Mouse (Mus musculus) midbrain, embryonic 16.5 days (tissue): ENCODE data around the gene Plscr5. TPM values are rescaled to one million over a fixed set of nuclear protein-coding genes. Genes with fewer than 3 reads are reported as not detected.
"Not testable (repeated sequence)": the region's sequence is repeated elsewhere in the genome, so short reads cannot be mapped to it uniquely, and the experiment has no call there.

Experiments used
- ATAC-seq: fragments of 200-750 bp; cut with Nextera tagmentation; 2 replicates; pipeline ENCODE4 v1.8.0; 2017; ENCODE audit warnings: moderate TSS enrichment
- H3K27ac ChIP-seq: fragments of 300-500 bp; sonication (generic); 2 replicates; pipeline ENCODE4 v1.5.1; 2014; ENCODE audit warnings: mild to moderate bottlenecking, low read length, mixed read lengths
- H3K27me3 ChIP-seq: fragments of 300-500 bp; sonication (generic); 2 replicates; pipeline ENCODE4 v1.6.1; 2014; ENCODE audit warnings: low read depth, low read length, mixed read lengths; ENCODE audit not compliant: control insufficient read depth, insufficient read depth
- H3K36me3 ChIP-seq: fragments of 300-500 bp; sonication (generic); 2 replicates; pipeline ENCODE4 v1.6.1; 2014; ENCODE audit warnings: mild to moderate bottlenecking, low read length, moderate library complexity, mixed read lengths; ENCODE audit not compliant: control insufficient read depth, insufficient read depth
- H3K4me1 ChIP-seq: fragments of 300-500 bp; sonication (generic); 2 replicates; pipeline ENCODE4 v1.6.1; 2014; ENCODE audit warnings: mild to moderate bottlenecking, low read length, mixed read lengths; ENCODE audit not compliant: control insufficient read depth, insufficient read depth
- H3K4me2 ChIP-seq: fragments of 300-500 bp; sonication (generic); 2 replicates; pipeline ENCODE4 v1.6.1; 2014; ENCODE audit warnings: mild to moderate bottlenecking, low read length, mixed read lengths
- H3K4me3 ChIP-seq: fragments of 300-500 bp; sonication (generic); 2 replicates; pipeline ENCODE4 v1.5.1; 2014; ENCODE audit warnings: low read depth, mild to moderate bottlenecking, low read length, moderate library complexity, mixed read lengths
- H3K9ac ChIP-seq: fragments of 300-500 bp; sonication (generic); 2 replicates; pipeline ENCODE4 v1.6.1; 2014; ENCODE audit warnings: low read depth, low read length, mixed read lengths
- H3K9me3 ChIP-seq: fragments of 300-500 bp; sonication (generic); replicated peaks from 2 replicates; pipeline ENCODE4 v1.6.1; 2014; ENCODE audit warnings: mild to moderate bottlenecking, low read length, mixed read lengths; ENCODE audit not compliant: control insufficient read depth, poor library complexity, severe bottlenecking
- WGBS: fragments of 180-500 bp; shearing (Covaris S2); extraction: QIAGEN DNeasy Blood & Tissue Kit; methylation state at CpG from one replicate; pipeline ENCODE4 v1.1.7; 2014; 5-methylcytosine and 5-hydroxymethylcytosine counted together
- polyA plus RNA-seq: library from polyadenylated mRNA; unstranded; fragments of >200 nt; fragmentation: Nextera tagmentation; extraction: Ambion mirVana; gene quantifications from 2 replicates; pipeline ENCODE4 v1.2.1, GENCODE M21; 2015

The Plscr5 gene
- polyA plus RNA-seq: 0.24 and 0.45 TPM in 2 replicates

GRCm38 (mm10) chr9:92192636-92193035 is at the start of gene Plscr5:
Gene Plscr5 (plus strand): TSS chr9:92192936.
- not testable (repeated sequence) for H3K36me3 ChIP-seq, H3K4me2 ChIP-seq, H3K9me3 ChIP-seq, H3K4me1 ChIP-seq, H3K4me3 ChIP-seq, H3K9ac ChIP-seq, ATAC-seq, H3K27me3 ChIP-seq
- peak within 1 kb of the TSS; percentile 28; the same call in 1 of the 2 replicates for H3K27ac ChIP-seq
- WGBS: 76% methylated on average over 9 of the region's 9 CpGs

GRCm38 (mm10) chr9:92147555-92148248 is 45.0 kb upstream of the Plscr5 start:
- Histone ChIP-seq H3K4me2 (no peak overlapping the region), H3K4me3 (no peak overlapping the region), H3K27me3 (no peaks in the 10 kb centered on the region), H3K27ac (no peak overlapping the region), H3K9ac (no peak overlapping the region), H3K4me1 (no peaks in the 10 kb centered on the region), H3K9me3 (no peaks in the 10 kb centered on the region), H3K36me3 (no peaks in the 10 kb centered on the region)
- ATAC-seq: peak; percentile 84
- 22% methylated on average over 7 of the region's 7 CpGs for WGBS

DNA sequence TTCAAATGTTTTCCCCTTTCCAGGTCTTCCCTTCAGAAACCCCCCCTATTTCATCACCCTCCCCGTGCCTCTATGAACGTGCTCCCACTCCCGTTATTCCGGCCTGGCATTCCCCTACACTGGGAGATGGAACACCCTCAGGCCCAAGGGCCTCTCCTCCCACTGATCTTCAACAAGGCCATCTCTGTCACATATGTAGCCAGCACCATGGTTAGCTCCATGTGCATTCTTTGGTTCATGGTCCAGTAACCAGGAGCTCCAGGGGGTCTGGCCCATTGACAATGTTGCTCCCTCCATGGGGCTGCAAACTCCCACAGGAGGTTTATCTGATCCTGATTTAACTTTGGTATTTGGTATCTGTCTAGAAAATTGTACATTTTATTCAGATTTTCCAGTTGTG is 30.5 kb upstream of the Plscr5 start:
- Histone ChIP-seq H3K27ac (no peak overlapping the region), H3K4me3 (no peak overlapping the region), H3K9me3 (no peaks in the 10 kb centered on the region), H3K27me3 (no peaks in the 10 kb centered on the region), H3K4me1 (no peaks in the 10 kb centered on the region), H3K4me2 (no peak overlapping the region), H3K9ac (no peak overlapping the region), H3K36me3 (no peaks in the 10 kb centered on the region)
- ATAC-seq: no peak
- 55% methylated on average over 4 of the region's 4 CpGs for WGBS

- peaks cover 15% of the 10 kb centered on the region for H3K4me1 ChIP-seq
- H3K4me3 ChIP-seq: no peak overlapping the region
- H3K27me3 ChIP-seq: no peaks in the 10 kb centered on the region
- no peak overlapping the region for H3K4me2 ChIP-seq
- WGBS: 95% methylated on average over 3 of the region's 3 CpGs
- no peaks in the 10 kb centered on the region for H3K9me3 ChIP-seq
- H3K36me3 ChIP-seq: no peaks in the 10 kb centered on the region
- H3K27ac ChIP-seq: peak overlapping the region; percentile 61
- H3K9ac ChIP-seq: no peak overlapping the region
- peak; percentile 69 for ATAC-seq
These were observed 19.3 kb upstream of the Plscr5 start for GRCm38 (mm10) chr9:92173318-92173985.

GRCm38 (mm10) chr9:92174176-92175075 is 18.3 kb upstream of the Plscr5 start:
- H3K4me2 ChIP-seq: peak overlapping the region; percentile 21; the same call in 1 of the 2 replicates
- no peaks in the 10 kb centered on the region for H3K9me3 ChIP-seq
- ATAC-seq: peak; percentile 91
- peak overlapping the region; percentile 79 for H3K27ac ChIP-seq
- H3K4me1 ChIP-seq: peaks cover 19% of the 10 kb centered on the region
- no peak overlapping the region for H3K4me3 ChIP-seq
- no peaks in the 10 kb centered on the region for H3K27me3 ChIP-seq
- 12% methylated on average over 15 of the region's 15 CpGs for WGBS
- no peaks in the 10 kb centered on the region for H3K36me3 ChIP-seq
- no peak overlapping the region for H3K9ac ChIP-seq

DNA sequence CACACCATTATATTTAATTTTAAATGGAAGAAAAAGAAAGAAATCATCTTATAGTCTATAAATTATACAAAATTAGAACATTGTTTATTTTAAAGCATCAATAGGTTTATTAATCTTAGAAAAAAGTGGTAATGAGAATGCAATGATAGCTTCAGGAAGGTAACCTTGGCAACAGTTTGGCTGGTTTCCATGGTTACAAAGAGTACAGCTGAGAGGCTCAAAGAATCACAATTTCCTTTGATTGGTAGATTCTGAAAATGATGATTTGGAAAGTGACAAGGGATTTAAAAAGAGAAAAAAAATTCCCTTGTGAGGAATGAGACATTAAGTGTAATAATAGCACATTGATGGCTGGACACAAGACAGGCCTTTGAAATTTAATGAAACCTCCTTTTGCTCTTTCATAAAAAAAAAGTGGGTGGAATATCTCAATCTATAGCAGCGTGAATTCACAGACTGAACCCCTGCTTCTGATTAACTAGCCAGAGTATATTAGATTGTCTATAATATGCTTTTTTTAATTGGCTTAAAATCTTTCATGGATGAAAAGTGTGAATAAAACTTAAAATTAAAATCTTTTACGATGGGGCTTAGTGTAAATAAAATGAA is 13.8 kb upstream of the Plscr5 start:
- Histone ChIP-seq H3K9ac (no peak overlapping the region), H3K27ac (peak overlapping the region; percentile 53; the same call in 1 of the 2 replicates), H3K4me3 (no peak overlapping the region), H3K9me3 (no peaks in the 10 kb centered on the region), H3K4me2 (no peak overlapping the region), H3K27me3 (no peaks in the 10 kb centered on the region), H3K4me1 (peaks cover 19% of the 10 kb centered on the region), H3K36me3 (no peaks in the 10 kb centered on the region)
- 27% methylated on average over 2 of the region's 2 CpGs for whole genome bisulfite sequencing
- ATAC-seq: peak; percentile 70

DNA sequence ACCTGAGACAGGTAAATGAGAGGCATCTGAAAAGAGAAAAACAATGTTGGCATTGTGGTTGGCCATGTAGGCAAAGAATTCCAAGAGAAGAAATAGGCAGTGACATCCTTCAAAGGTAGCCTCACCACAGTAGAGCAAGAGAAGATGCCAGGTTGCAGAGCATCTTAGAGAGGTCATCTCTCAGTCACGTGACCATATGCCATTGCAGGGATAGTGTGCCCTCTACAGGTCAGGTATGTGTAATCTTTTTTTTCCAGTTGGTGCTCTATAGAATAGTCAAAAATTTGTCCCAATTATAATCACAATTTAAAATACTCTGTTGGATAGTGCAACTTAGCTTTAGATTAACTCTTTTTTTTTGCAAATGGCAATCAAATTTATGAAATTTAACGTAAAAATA is 1.4 kb upstream of the Plscr5 start:
- Histone ChIP-seq H3K4me3 (no peak overlapping the region), H3K27ac (no peak overlapping the region), H3K4me2 (no peak overlapping the region), H3K9ac (no peak overlapping the region), H3K27me3 (no peaks in the 10 kb centered on the region), H3K9me3 (no peaks in the 10 kb centered on the region), H3K36me3 (no peaks in the 10 kb centered on the region), H3K4me1 (no peaks in the 10 kb centered on the region)
- no peak for ATAC-seq
- WGBS: 80% methylated on average over 2 of the region's 2 CpGs

- 71% methylated on average over 3 of the region's 3 CpGs for WGBS
- H3K36me3 ChIP-seq: no peaks in the 10 kb centered on the region
- no peak for ATAC-seq
These were observed 5.7 kb downstream of the Plscr5 start for GRCm38 (mm10) chr9:92198408-92198807.

More at GRCm38 (mm10) chr9:92198408-92198807, 5.7 kb downstream of the Plscr5 start:
- Histone ChIP-seq H3K4me2 (no peak overlapping the region), H3K9me3 (no peaks in the 10 kb centered on the region), H3K27ac (no peak overlapping the region), H3K9ac (no peak overlapping the region), H3K4me3 (no peak overlapping the region), H3K27me3 (no peaks in the 10 kb centered on the region), H3K4me1 (no peaks in the 10 kb centered on the region)
